ENCODE assay signal across 21 mouse cellular contexts in the genomic region with DNA sequence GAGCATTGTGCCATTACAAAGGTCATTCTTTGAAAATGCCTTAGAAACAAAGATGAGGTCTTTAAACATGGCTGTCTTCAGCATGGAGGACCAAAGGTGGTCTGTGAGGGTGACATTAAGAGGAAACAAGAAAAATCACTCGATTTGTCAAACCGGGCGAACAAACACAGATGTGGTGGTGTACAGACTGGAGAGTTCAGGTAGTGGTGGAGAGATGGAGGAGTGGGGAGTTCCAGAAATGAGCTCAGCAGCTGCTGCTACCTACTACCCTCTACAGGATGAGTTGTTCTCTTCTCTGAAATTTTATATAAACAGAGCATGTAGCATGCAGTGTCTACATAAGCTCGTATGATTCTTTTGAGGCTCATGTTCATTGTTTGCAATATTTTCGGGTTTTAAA.
DNase-seq lines count a peak whose midpoint lies in the region; TF ChIP-seq lines count a peak whose summit lies in the region.
"Had no signal": no experiment of that assay in that cellular context is flagged by ENCODE, and none has a peak within 500 bp of the region (broad histone marks: within the 10 kb centered on the region; RNA-seq: fewer than 3 reads in every experiment).

No protein-coding gene starts in this region.

- no peaks in the 10 kb centered on the region for H3K79me2 ChIP-seq in heart, adult 2 months (replicated peaks; ENCODE audit: control insufficient read depth, insufficient read depth, low read length)

- H3K9me3 ChIP-seq in heart, embryonic 10.5 days, result no peaks in the 10 kb centered on the region
- H3K9me3 ChIP-seq: embryonic facial prominence, embryonic 10.5 days; embryonic facial prominence, embryonic 12.5 days; forebrain, embryonic 13.5 days; forebrain, embryonic 15.5 days had no signal

- H3K4me3 ChIP-seq in heart, embryonic 10.5 days, result no peak overlapping the region
- H3K4me3 ChIP-seq in heart, adult 2 months, result no peak overlapping the region
- H3K4me3 ChIP-seq: embryonic facial prominence, embryonic 10.5 days; embryonic facial prominence, embryonic 12.5 days; forebrain, embryonic 13.5 days; forebrain, embryonic 15.5 days had no signal

- H3K36me3 ChIP-seq in heart, embryonic 10.5 days, result no peaks in the 10 kb centered on the region
- H3K36me3 ChIP-seq in heart, adult 2 months (ENCODE audit: control insufficient read depth, insufficient read depth, low read length), result no peaks in the 10 kb centered on the region
- H3K36me3 ChIP-seq: embryonic facial prominence, embryonic 10.5 days; embryonic facial prominence, embryonic 12.5 days; forebrain, embryonic 15.5 days; G1E had no signal

- H3K27me3 ChIP-seq in heart, embryonic 10.5 days (ENCODE audit: insufficient read depth, poor library complexity, severe bottlenecking), result no peaks in the 10 kb centered on the region
- H3K27me3 ChIP-seq in heart, adult 2 months (ENCODE audit: control insufficient read depth, insufficient read depth, low read length), result no peaks in the 10 kb centered on the region
- H3K27me3 ChIP-seq: CH12.LX; embryonic facial prominence, embryonic 12.5 days; forebrain, embryonic 13.5 days; forebrain, embryonic 15.5 days had no signal

- DNase-seq in heart, embryonic 10.5 days (ENCODE audit: low spot score), result peak; percentile 36
- no peak for DNase-seq in heart, adult 2 months
- DNase-seq in thymus, postnatal 0 days (ENCODE audit: low spot score), result peak; percentile 30
- no peak for DNase-seq in thymus, postnatal 10 days (ENCODE audit: low spot score in 2 of 2)
- peak; percentile 57 for DNase-seq in induced T-regulatory cell, adult 2 months (ENCODE audit: low read depth)
- DNase-seq in ovary, postnatal 14 days (ENCODE audit: low spot score), result no peak
- DNase-seq in urinary bladder, postnatal 4 days (ENCODE audit: low spot score in 2 of 2), result no peak
- DNase-seq: adrenal gland, adult 8-10 months; adrenal gland, postnatal 14 days; adrenal gland, postnatal 36 days; cerebellum, adult 11-12 months; cerebellum, adult 2 months; cerebellum, adult 9-10 months; cerebellum, postnatal 10 days; cerebellum, postnatal 25 days had no signal

- WGBS in heart, embryonic 10.5 days, result 85% methylated on average over 5 of the region's 5 CpGs
- WGBS in heart, adult 2 months, result 86% methylated on average over 5 of the region's 5 CpGs

- no peaks in the 10 kb centered on the region for H3K4me1 ChIP-seq in heart, embryonic 10.5 days
- no peaks in the 10 kb centered on the region; the same call in 1 of the 2 replicates for H3K4me1 ChIP-seq in heart, adult 2 months (ENCODE audit: control insufficient read depth, insufficient read depth, low read length)
- H3K4me1 ChIP-seq: embryonic facial prominence, embryonic 10.5 days; embryonic facial prominence, embryonic 12.5 days; forebrain, embryonic 13.5 days; forebrain, embryonic 15.5 days had no signal

- no peak overlapping the region for H3K27ac ChIP-seq in heart, embryonic 10.5 days
- H3K27ac ChIP-seq in heart, adult 2 months, result no peak overlapping the region
- H3K27ac ChIP-seq: embryonic facial prominence, embryonic 10.5 days; embryonic facial prominence, embryonic 12.5 days; forebrain, embryonic 13.5 days; forebrain, embryonic 15.5 days had no signal

- intact Hi-C loops in heart, adult 2 months (cut with DNase I), result no loop called here

- no peak overlapping the region for H3K9ac ChIP-seq in heart, adult 2 months (ENCODE audit: low read depth, low read length)
- H3K9ac ChIP-seq: embryonic facial prominence, embryonic 12.5 days; forebrain, embryonic 13.5 days; forebrain, embryonic 15.5 days had no signal

- TF ChIP-seq CTCF in heart, adult 2 months (IDR thresholded peaks at IDR 0.05), result no peak

- TF ChIP-seq EP300 in heart, adult 2 months (IDR thresholded peaks at IDR 0.05; ENCODE audit: insufficient read depth, low read depth, low read length), result no peak

- TF ChIP-seq POLR2A in heart, adult 2 months (IDR thresholded peaks at IDR 0.05; ENCODE audit: insufficient read depth, low read depth, low read length), result no peak

Comparison
In these comparisons a context has a peak if more than half of its experiments do, and no peak if none do; other contexts are left out.
1. DNase-seq: peak in heart, embryonic 10.5 days (single experiment), thymus, postnatal 0 days (single experiment) and induced T-regulatory cell, adult 2 months (single experiment); none in heart, adult 2 months (0 of 2), thymus, postnatal 10 days (0 of 2), ovary, postnatal 14 days (single experiment) and urinary bladder, postnatal 4 days (0 of 2).